Mouse (Mus musculus) macrophage (primary cell): ENCODE results near the gene Ddit4l. TPM values are rescaled to one million over a fixed set of nuclear protein-coding genes. Genes with fewer than 3 reads are reported as not detected.
"Not testable (repeated sequence)": the region's sequence is repeated elsewhere in the genome, so short reads cannot be mapped to it uniquely, and the experiment has no call there.

Experiments used
- H3K27ac ChIP-seq: fragments of 350-480 bp; formaldehyde crosslinking; 2 replicates; pipeline ENCODE4 v1.9.0; 2021
- H3K36me3 ChIP-seq: fragments of 350-480 bp; formaldehyde crosslinking; 2 replicates; pipeline ENCODE4 v1.9.0; 2021; ENCODE audit errors: inconsistent target
- H3K4me3 ChIP-seq: fragments of 350-480 bp; formaldehyde crosslinking; 2 replicates; pipeline ENCODE4 v1.9.0; 2021; ENCODE audit errors: inconsistent target
- H3K79me2 ChIP-seq: fragments of 350-480 bp; formaldehyde crosslinking; 2 replicates; pipeline ENCODE4 v1.9.0; 2021; ENCODE audit errors: inconsistent target
- WGBS: methylation state at CpG from one replicate; pipeline ENCODE4 v1.1.7; 2026; ENCODE audit warnings: inconsistent platforms; ENCODE audit not compliant: missing documents; 5-methylcytosine and 5-hydroxymethylcytosine counted together
- polyA plus RNA-seq: library from polyadenylated mRNA; stranded (reverse); fragments of 250-400 nt; gene quantifications from 3 replicates; pipeline ENCODE4 v1.2.4, GENCODE M21; 2018; ENCODE audit warnings: inconsistent platforms

The Ddit4l gene
- polyA plus RNA-seq, 1 experiment from 2014 or later, result not detected

GRCm38 (mm10) chr3:137625054-137625453 lies 3.6 kb downstream of the Ddit4l start:
- H3K4me3 ChIP-seq, result no peak overlapping the region
- H3K36me3 ChIP-seq, result no peaks in the 10 kb centered on the region
- H3K27ac ChIP-seq, result no peak overlapping the region
- H3K79me2 ChIP-seq, result no peaks in the 10 kb centered on the region
- 66% methylated on average over 5 of the region's 5 CpGs for WGBS

- Histone ChIP-seq H3K79me2 (no peaks in the 10 kb centered on the region), H3K27ac (no peak overlapping the region)
- 90% methylated on average over 10 of the region's 10 CpGs for WGBS
These were observed 12.3 kb downstream of the Ddit4l start for GRCm38 (mm10) chr3:137633726-137634125.

GRCm38 (mm10) chr3:137636571-137636970 lies 15.2 kb downstream of the Ddit4l start:
- no peak overlapping the region for H3K4me3 ChIP-seq
- H3K79me2 ChIP-seq, result no peaks in the 10 kb centered on the region
- no peaks in the 10 kb centered on the region for H3K36me3 ChIP-seq
- no peak overlapping the region for H3K27ac ChIP-seq
- 86% methylated on average over 4 of the region's 4 CpGs for WGBS

More at GRCm38 (mm10) chr3:137633726-137634125, 12.3 kb downstream of the Ddit4l start:
- Histone ChIP-seq H3K36me3 (no peaks in the 10 kb centered on the region), H3K4me3 (no peak overlapping the region)

GRCm38 (mm10) chr3:137641238-137641637 lies 19.8 kb downstream of the Ddit4l start:
- Histone ChIP-seq H3K27ac (no peak overlapping the region), H3K4me3 (no peak overlapping the region), H3K36me3 (no peaks in the 10 kb centered on the region), H3K79me2 (no peaks in the 10 kb centered on the region)
- WGBS, result 99% methylated on average over 5 of the region's 5 CpGs

- 72% methylated on average over 8 of the region's 8 CpGs for WGBS
- Histone ChIP-seq H3K27ac (no peak overlapping the region), H3K79me2 (no peaks in the 10 kb centered on the region), H3K36me3 (no peaks in the 10 kb centered on the region), H3K4me3 (no peak overlapping the region)
These were observed 20.7 kb downstream of the Ddit4l start for GRCm38 (mm10) chr3:137642137-137642536.

GRCm38 (mm10) chr3:137642568-137642967 lies 21.2 kb downstream of the Ddit4l start:
- no peak overlapping the region for H3K4me3 ChIP-seq
- WGBS, result 91% methylated on average over 3 of the region's 3 CpGs
- no peaks in the 10 kb centered on the region for H3K36me3 ChIP-seq
- H3K27ac ChIP-seq, result no peak overlapping the region
- H3K79me2 ChIP-seq, result no peaks in the 10 kb centered on the region

GRCm38 (mm10) chr3:137644081-137644480 lies 22.7 kb downstream of the Ddit4l start:
- Histone ChIP-seq H3K27ac (no peak overlapping the region), H3K4me3 (no peak overlapping the region), H3K36me3 (no peaks in the 10 kb centered on the region), H3K79me2 (no peaks in the 10 kb centered on the region)
- 68% methylated on average over 3 of the region's 3 CpGs for WGBS

- Histone ChIP-seq H3K4me3 (no peak overlapping the region), H3K36me3 (no peaks in the 10 kb centered on the region), H3K27ac (no peak overlapping the region), H3K79me2 (no peaks in the 10 kb centered on the region)
- WGBS, result 94% methylated on average over 6 of the region's 6 CpGs
These were observed 23.5 kb downstream of the Ddit4l start for GRCm38 (mm10) chr3:137644947-137645346.

GRCm38 (mm10) chr3:137647427-137648100 lies 26.2 kb downstream of the Ddit4l start:
- Histone ChIP-seq H3K4me3 (no peak overlapping the region), H3K27ac (no peak overlapping the region), H3K79me2 (no peaks in the 10 kb centered on the region), H3K36me3 (no peaks in the 10 kb centered on the region)
- 94% methylated on average over 10 of the region's 12 CpGs for WGBS

- Histone ChIP-seq H3K4me3 (no peak overlapping the region), H3K79me2 (no peaks in the 10 kb centered on the region), H3K36me3 (no peaks in the 10 kb centered on the region), H3K27ac (no peak overlapping the region)
- WGBS, result 82% methylated on average over 5 of the region's 5 CpGs
These were observed 27.7 kb downstream of the Ddit4l start for GRCm38 (mm10) chr3:137649112-137649511.

- H3K36me3 ChIP-seq, result no peaks in the 10 kb centered on the region
- no peak overlapping the region for H3K27ac ChIP-seq
- H3K4me3 ChIP-seq, result no peak overlapping the region
- no peaks in the 10 kb centered on the region for H3K79me2 ChIP-seq
- WGBS, result 94% methylated on average over 2 of the region's 2 CpGs
These were observed 31.4 kb downstream of the Ddit4l start for GRCm38 (mm10) chr3:137652853-137653252.

- not testable (repeated sequence) for H3K4me3 ChIP-seq, H3K36me3 ChIP-seq, H3K79me2 ChIP-seq, H3K27ac ChIP-seq
- no CpG with 5 or more reads among the region's 3 CpGs for WGBS
These were observed 49.8 kb downstream of the Ddit4l start, which contains the start of gene Gm21962 for GRCm38 (mm10) chr3:137671224-137671623. Gm21962 (plus strand) TSS chr3:137671524.

Other genes with a start within 250 kb of the Ddit4l start
- not detected in 3 replicates for gene Gm21962, start 49.9 kb downstream of the Ddit4l start, polyA plus RNA-seq
- gene H2afz, start 242.9 kb downstream of the Ddit4l start, polyA plus RNA-seq, result 124 to 262 TPM (median 236 TPM) in 3 replicates
- gene Dnajb14, start 246.1 kb downstream of the Ddit4l start, polyA plus RNA-seq, result 20.4 to 33.0 TPM (median 25.9 TPM) in 3 replicates